ENCODE assay signal across 16 mouse cellular contexts in genomic region chr4:155024170-155025010, GRCm38 (mm10). TPM values are rescaled to one million over a fixed set of nuclear protein-coding genes. Genes with fewer than 3 reads are reported as not detected.
DNase-seq lines count a peak whose midpoint lies in the region; ATAC-seq and TF ChIP-seq lines count a peak whose summit lies in the region.
"Had no signal": no experiment of that assay in that cellular context is flagged by ENCODE, and none has a peak within 500 bp of the region (broad histone marks: within the 10 kb centered on the region; RNA-seq: fewer than 3 reads in every experiment).

No protein-coding gene starts in this region.

- H3K4me1 ChIP-seq in cerebellum, adult 2 months (ENCODE audit: control insufficient read depth, insufficient read depth, low read length) = peaks cover 54% of the 10 kb centered on the region
- peaks cover 22% of the 10 kb centered on the region for H3K4me1 ChIP-seq in forebrain, embryonic 14.5 days (ENCODE audit: control insufficient read depth, insufficient read depth, low read length)
- peaks cover 38% of the 10 kb centered on the region for H3K4me1 ChIP-seq in midbrain, embryonic 10.5 days

- H3K4me3 ChIP-seq in cerebellum, adult 2 months (replicated peaks; ENCODE audit: insufficient read depth, low read depth, low read length) = no peak overlapping the region
- H3K4me3 ChIP-seq in forebrain, embryonic 14.5 days (ENCODE audit: low read depth, low read length) = no peak overlapping the region
- no peak overlapping the region for H3K4me3 ChIP-seq in midbrain, embryonic 10.5 days
- H3K4me3 ChIP-seq: gastrocnemius, adult 2 months; heart, embryonic 13.5 days had no signal

- H3K9me3 ChIP-seq in forebrain, embryonic 14.5 days (replicated peaks; ENCODE audit: control insufficient read depth, low read length) = no peaks in the 10 kb centered on the region
- H3K9me3 ChIP-seq in midbrain, embryonic 10.5 days (replicated peaks) = no peaks in the 10 kb centered on the region
- H3K9me3 ChIP-seq: heart, embryonic 13.5 days had no signal

- no peak overlapping the region for H3K4me2 ChIP-seq in forebrain, embryonic 14.5 days (ENCODE audit: low read length)
- H3K4me2 ChIP-seq: heart, embryonic 13.5 days had no signal

- ATAC-seq in forebrain, embryonic 14.5 days = peak; percentile 74
- ATAC-seq in megakaryocyte, adult 5-6 weeks (ENCODE audit: poor library complexity, severe bottlenecking) = no peak
- ATAC-seq: Patski had no signal

- peak overlapping the region; percentile 93 for H3K27ac ChIP-seq in cerebellum, adult 2 months (ENCODE audit: insufficient read depth, low read length)
- peak overlapping the region; percentile 65; the same call in 1 of the 2 replicates for H3K27ac ChIP-seq in forebrain, embryonic 14.5 days (ENCODE audit: low read depth, low read length)
- peak overlapping the region; percentile 59; the same call in 1 of the 2 replicates for H3K27ac ChIP-seq in midbrain, embryonic 10.5 days (replicated peaks)
- H3K27ac ChIP-seq: gastrocnemius, adult 2 months; heart, embryonic 13.5 days; liver, embryonic 14.5 days; macrophage had no signal

- WGBS in cerebellum, adult 2 months = 8% methylated on average over 11 of the region's 11 CpGs
- 53% methylated on average over 11 of the region's 11 CpGs for WGBS in forebrain, embryonic 14.5 days
- WGBS in midbrain, embryonic 10.5 days = 85% methylated on average over 11 of the region's 11 CpGs

- no peak overlapping the region for H3K9ac ChIP-seq in forebrain, embryonic 14.5 days (ENCODE audit: low read length)
- H3K9ac ChIP-seq: heart, embryonic 13.5 days; liver, embryonic 14.5 days had no signal

- H3K36me3 ChIP-seq in forebrain, embryonic 14.5 days (ENCODE audit: control insufficient read depth, insufficient read depth, low read length) = no peaks in the 10 kb centered on the region
- H3K36me3 ChIP-seq in midbrain, embryonic 10.5 days = no peaks in the 10 kb centered on the region
- H3K36me3 ChIP-seq: heart, embryonic 13.5 days had no signal

- peak; percentile 75 for DNase-seq in brain, embryonic 14.5 days (ENCODE audit: low read depth)
- DNase-seq in cerebellum, adult 2 months = peak; percentile 90 to 91
- DNase-seq in forebrain, embryonic 14.5 days (ENCODE audit: low spot score) = peak; percentile 63
- no peak for DNase-seq in midbrain, embryonic 10.5 days (ENCODE audit: low spot score)
- no peak for DNase-seq in gastrocnemius, adult 18-20 months (ENCODE audit: low spot score)
- DNase-seq in spleen, adult 18-20 months = no peak
- no peak for DNase-seq in heart, adult 18-20 months
- DNase-seq: adrenal gland, adult 8-10 months; gastrocnemius, adult 2 months; kidney, postnatal 4 days had no signal

- TF ChIP-seq CTCF in brain, embryonic 14.5 days (IDR thresholded peaks at IDR 0.05; ENCODE audit: borderline replicate concordance, extremely low read depth, insufficient read depth, insufficient read length) = no peak
- TF ChIP-seq CTCF in cerebellum, adult 2 months (IDR thresholded peaks at IDR 0.05; ENCODE audit: borderline replicate concordance, insufficient read depth, low read depth, low read length) = no peak

- H3K27me3 ChIP-seq in cerebellum, adult 2 months (ENCODE audit: control insufficient read depth, insufficient read depth, low read length) = no peaks in the 10 kb centered on the region
- H3K27me3 ChIP-seq in forebrain, embryonic 14.5 days (replicated peaks; ENCODE audit: control insufficient read depth, insufficient read depth, low read length) = no peaks in the 10 kb centered on the region
- H3K27me3 ChIP-seq in midbrain, embryonic 10.5 days (ENCODE audit: low read depth, poor library complexity, severe bottlenecking) = peaks cover 9% of the 10 kb centered on the region; the same call in 1 of the 2 replicates

- TF ChIP-seq POLR2A in brain, embryonic 14.5 days (IDR thresholded peaks at IDR 0.05; ENCODE audit: borderline replicate concordance, extremely low read depth, insufficient read depth, insufficient read length, poor library complexity, severe bottlenecking) = no peak
- TF ChIP-seq POLR2A in cerebellum, adult 2 months (IDR thresholded peaks at IDR 0.05; ENCODE audit: borderline replicate concordance, insufficient read depth, low read length) = 0 out of 2 replicates have a peak, but pooled peaks have one; percentile 5

RNA-seq across cellular contexts. Expression of gene Plch2, which starts 32.2 kb away (rescaled TPM):
- 33.7 and 37.6 TPM in 2 replicates for polyA plus RNA-seq in brain, embryonic 14.5 days (2012; rRNA removed)
- 149 and 180 TPM in 2 replicates for polyA plus RNA-seq in cerebellum, adult 2 months (2012; rRNA removed)
- 6.2 and 7.4 TPM in 2 replicates for polyA plus RNA-seq in forebrain, embryonic 14.5 days (2014; fragmentation: Nextera tagmentation; extraction: Ambion mirVana)
- 0.57 and 0.72 TPM in 2 replicates for polyA plus RNA-seq in midbrain, embryonic 10.5 days (2016; fragmentation: Nextera tagmentation; extraction: Ambion mirVana)
- under 1 TPM; 0.09 TPM for total RNA-seq in gastrocnemius, adult 18-20 months (2021)
- total RNA-seq in megakaryocyte, adult 5-6 weeks (2015) = not detected in 2 replicates
- not detected in 2 replicates for total RNA-seq in megakaryocyte, adult 5-6 weeks (2017)
- total RNA-seq in heart, adult 18-20 months (2021) = under 1 TPM in 1 of 2 experiments, not detected in 1; 0.28 TPM
- total RNA-seq: neutrophil, adult 5-6 weeks had no signal
- polyA plus RNA-seq: macrophage had no signal

RNA-seq across cellular contexts. Expression of gene Pex10, which starts 42.4 kb away (rescaled TPM):
- 19.2 and 27.0 TPM in 2 replicates for polyA plus RNA-seq in brain, embryonic 14.5 days (2012; rRNA removed)
- polyA plus RNA-seq in cerebellum, adult 2 months (2012; rRNA removed) = 32.0 and 38.1 TPM in 2 replicates
- 4.2 and 4.9 TPM in 2 replicates for polyA plus RNA-seq in forebrain, embryonic 14.5 days (2014; fragmentation: Nextera tagmentation; extraction: Ambion mirVana)
- 21.0 and 21.1 TPM in 2 replicates for polyA plus RNA-seq in midbrain, embryonic 10.5 days (2016; fragmentation: Nextera tagmentation; extraction: Ambion mirVana)
- total RNA-seq in gastrocnemius, adult 18-20 months (2021) = 10 to 100 TPM; 11.2 to 12.6 TPM
- total RNA-seq in megakaryocyte, adult 5-6 weeks (2015) = 3.7 and 4.3 TPM in 2 replicates
- total RNA-seq in megakaryocyte, adult 5-6 weeks (2017) = 3.3 and 5.7 TPM in 2 replicates
- total RNA-seq in heart, adult 18-20 months (2021) = 10 to 100 TPM; 20.7 to 22.0 TPM

Comparison
In these comparisons a context has a peak if more than half of its experiments do, and no peak if none do; other contexts are left out.
1. DNase-seq: peak in brain, embryonic 14.5 days (single experiment), cerebellum, adult 2 months (2 of 2) and forebrain, embryonic 14.5 days (single experiment); none in midbrain, embryonic 10.5 days (single experiment), gastrocnemius, adult 18-20 months (single experiment), spleen, adult 18-20 months (0 of 2) and heart, adult 18-20 months (0 of 2).
2. Peak in every context shown above with its lines, with median percentiles within 50 percentile points of each other: H3K27ac ChIP-seq.